Mouse (Mus musculus) heart, adult 18-20 months (tissue): Measurements from ENCODE around the gene Zdbf2. TPM values are rescaled to one million over a fixed set of nuclear protein-coding genes. Genes with fewer than 3 reads are reported as not detected.
"Not testable (repeated sequence)": the region's sequence is repeated elsewhere in the genome, so short reads cannot be mapped to it uniquely, and the experiment has no call there.

Experiments
- DNase-seq, 2 experiments: peaks; one replicate each; pipeline ENCODE4 v3.0.0; 2021 to 2022; ENCODE audit warnings: mixed read lengths in 1 of 2
- microRNA-seq, 2 experiments: library from miRNA; unstranded; fragments of <30 nt; microRNA quantifications; one replicate each; pipeline ENCODE4 v1.2.0; 2022
- total RNA-seq, 2 experiments: library from RNA; stranded (reverse); gene quantifications; 2 replicates each; pipeline ENCODE4 v1.2.3; 2021

The Zdbf2 gene
- total RNA-seq, 2 experiments from 2014 or later = 0.22 to 0.41 TPM

- no peak for DNase-seq
Observed at GRCm38 (mm10) chr1:63263671-63264070, 9.4 kb upstream of the Zdbf2 start.

GRCm38 (mm10) chr1:63265461-63265860, 7.6 kb upstream of the Zdbf2 start:
- DNase-seq = no peak

GRCm38 (mm10) chr1:63266121-63266520, 6.9 kb upstream of the Zdbf2 start:
- no peak for DNase-seq

- no peak for DNase-seq
Observed at GRCm38 (mm10) chr1:63266716-63267115, 6.3 kb upstream of the Zdbf2 start.

GRCm38 (mm10) chr1:63272125-63272675, 865 bp upstream of the Zdbf2 start:
- DNase-seq = no peak

- no peak for DNase-seq
Observed at GRCm38 (mm10) chr1:63273339-63273951, 380 bp downstream of the Zdbf2 start.

GRCm38 (mm10) chr1:63274046-63274730, 1.1 kb downstream of the Zdbf2 start:
- DNase-seq = no peak

GRCm38 (mm10) chr1:63278106-63278505, 5.0 kb downstream of the Zdbf2 start:
- DNase-seq = no peak

- no peak for DNase-seq
Observed at GRCm38 (mm10) chr1:63293965-63294364, 20.9 kb downstream of the Zdbf2 start.

- DNase-seq = no peak
Observed at GRCm38 (mm10) chr1:63309661-63310060, 36.6 kb downstream of the Zdbf2 start.

GRCm38 (mm10) chr1:63323565-63324132, 50.6 kb downstream of the Zdbf2 start:
- DNase-seq = not testable (repeated sequence)

Small RNA genes within 50 kb of the gene (microRNA-seq; reads per million reads assigned to microRNA genes)
- 0 reads per million in 2 experiments for gene Gm24513

Other genes with a start within 250 kb of the Zdbf2 start
- 10 to 100 TPM; 16.4 to 17.6 TPM for gene Ino80d, start 158.6 kb upstream of the Zdbf2 start, total RNA-seq
- 100 to 1,000 TPM; 473 to 499 TPM for gene Eef1b2, start 96.4 kb upstream of the Zdbf2 start, total RNA-seq
- gene Ndufs1, start 96.4 kb upstream of the Zdbf2 start, total RNA-seq = 100 to 1,000 TPM; 828 to 862 TPM
- under 1 TPM; 0.17 to 0.51 TPM for gene Gpr1, start 58.7 kb upstream of the Zdbf2 start, total RNA-seq
- gene Adam23, start 172.6 kb downstream of the Zdbf2 start, total RNA-seq = 1 to 10 TPM; 2.0 to 2.6 TPM